In genomic region chr14:73239291-73239690, GRCm38 (mm10) we compare ENCODE assay signal across 8 mouse cellular contexts. TPM values are rescaled to one million over a fixed set of nuclear protein-coding genes. Genes with fewer than 3 reads are reported as not detected.
DNase-seq lines count a peak whose midpoint lies in the region; ATAC-seq and TF ChIP-seq lines count a peak whose summit lies in the region.

No protein-coding gene starts in this region.

- no peaks in the 10 kb centered on the region for H3K27me3 ChIP-seq in heart, embryonic 11.5 days (ENCODE audit: control insufficient read depth, insufficient read depth, low read length)
- H3K27me3 ChIP-seq in midbrain, embryonic 15.5 days (replicated peaks): no peaks in the 10 kb centered on the region

- H3K27ac ChIP-seq in bone marrow macrophage, adult 2 months (ENCODE audit: insufficient read depth, low read depth, low read length): peak overlapping the region; percentile 95
- H3K27ac ChIP-seq in heart, embryonic 11.5 days (ENCODE audit: low read depth, low read length): peak overlapping the region; percentile 92
- H3K27ac ChIP-seq in midbrain, embryonic 15.5 days: peak overlapping the region; percentile 74

- H3K9me3 ChIP-seq in heart, embryonic 11.5 days (replicated peaks; ENCODE audit: control insufficient read depth, low read length): no peaks in the 10 kb centered on the region
- no peaks in the 10 kb centered on the region for H3K9me3 ChIP-seq in midbrain, embryonic 15.5 days

- ATAC-seq in CD4-positive, CD25-positive, alpha-beta regulatory T cell, adult 4 months: peak; percentile 21
- no peak for ATAC-seq in heart, embryonic 11.5 days (replicated peaks; ENCODE audit: insufficient number of reproducible peaks, low FRiP score, low TSS enrichment)
- no peak for ATAC-seq in midbrain, embryonic 15.5 days (replicated peaks)
- no peak for ATAC-seq in granulocyte monocyte progenitor cell, adult 5-6 weeks (replicated peaks; ENCODE audit: poor library complexity, severe bottlenecking)

- no peaks in the 10 kb centered on the region for H3K36me3 ChIP-seq in heart, embryonic 11.5 days (ENCODE audit: control insufficient read depth, insufficient read depth, low read length)
- no peaks in the 10 kb centered on the region for H3K36me3 ChIP-seq in midbrain, embryonic 15.5 days (replicated peaks)

- peak overlapping the region; percentile 84 for H3K4me3 ChIP-seq in bone marrow macrophage, adult 2 months (ENCODE audit: insufficient read depth, low read length)
- H3K4me3 ChIP-seq in heart, embryonic 11.5 days (ENCODE audit: low read depth, low read length): peak overlapping the region; percentile 60
- H3K4me3 ChIP-seq in midbrain, embryonic 15.5 days: peak overlapping the region; percentile 40

- H3K4me1 ChIP-seq in bone marrow macrophage, adult 2 months (ENCODE audit: control insufficient read depth, insufficient read depth, low read length): peaks cover 18% of the 10 kb centered on the region
- H3K4me1 ChIP-seq in heart, embryonic 11.5 days (ENCODE audit: control insufficient read depth, insufficient read depth, low read length): peaks cover 9% of the 10 kb centered on the region
- H3K4me1 ChIP-seq in midbrain, embryonic 15.5 days: peaks cover 17% of the 10 kb centered on the region; the same call in 1 of the 2 replicates

- no peak for TF ChIP-seq POLR2A in bone marrow macrophage, adult 2 months (IDR thresholded peaks at IDR 0.05; ENCODE audit: borderline replicate concordance, low read depth, low read length)

- peak overlapping the region; percentile 64 for H3K4me2 ChIP-seq in heart, embryonic 11.5 days
- peak overlapping the region; percentile 51 for H3K4me2 ChIP-seq in midbrain, embryonic 15.5 days

- TF ChIP-seq CTCF in bone marrow macrophage, adult 2 months (IDR thresholded peaks at IDR 0.05; ENCODE audit: low read depth, low read length): no peak

- peak; percentile 43 for DNase-seq in kidney, postnatal 10 days
- DNase-seq in right cerebral cortex, postnatal 25 days: no peak
- no peak for DNase-seq in urinary bladder, postnatal 10 days (ENCODE audit: low spot score)

- peak overlapping the region; percentile 82 for H3K9ac ChIP-seq in heart, embryonic 11.5 days (ENCODE audit: low read depth, low read length)
- H3K9ac ChIP-seq in midbrain, embryonic 15.5 days: peak overlapping the region; percentile 40; the same call in 1 of the 2 replicates

- under 1% methylated on average over 6 of the region's 6 CpGs for WGBS in heart, embryonic 11.5 days (ENCODE audit: insufficient replicate concordance)
- WGBS in midbrain, embryonic 15.5 days: 2% methylated on average over 6 of the region's 6 CpGs

RNA-seq across cellular contexts. Expression of gene Lpar6, which starts 1.6 kb away (rescaled TPM):
- polyA plus RNA-seq in CD4-positive, CD25-positive, alpha-beta regulatory T cell, adult 4 months (2017; shearing (Covaris generic)): 10 to 100 TPM; 40.4 to 41.5 TPM
- 67.6 and 70.8 TPM in 2 replicates for polyA plus RNA-seq in bone marrow macrophage, adult 2 months (2012; ENCODE audit: insufficient read depth, insufficient read length, missing spikeins)
- polyA plus RNA-seq in heart, embryonic 11.5 days (2014; fragmentation: Nextera tagmentation; extraction: Ambion mirVana): 8.8 and 10.5 TPM in 2 replicates
- polyA plus RNA-seq in midbrain, embryonic 15.5 days (2015; fragmentation: Nextera tagmentation; extraction: Ambion mirVana): 3.6 and 4.1 TPM in 2 replicates
- total RNA-seq in granulocyte monocyte progenitor cell, adult 5-6 weeks (2014; fragmentation: Nextera tagmentation): 11.4 and 14.7 TPM in 2 replicates
- 12.9 and 14.8 TPM in 2 replicates for total RNA-seq in granulocyte monocyte progenitor cell, adult 5-6 weeks (2017)
